Mouse (Mus musculus) gonadal fat pad, adult 2 months (tissue): ENCODE results near the gene Nmnat3. TPM values are rescaled to one million over a fixed set of nuclear protein-coding genes. Genes with fewer than 3 reads are reported as not detected.

Experiments used
- DNase-seq: peaks from one replicate; pipeline ENCODE4 v3.0.0-alpha.2; 2012; ENCODE audit warnings: low read depth
- polyA plus RNA-seq: library from polyadenylated mRNA; depleted of rRNA; stranded (reverse); fragments of >200 nt; gene quantifications from 2 replicates; pipeline ENCODE4 v1.2.3, GENCODE M21; 2012

Gene Nmnat3
- polyA plus RNA-seq, 1 experiment: 18.8 TPM

- no peak for DNase-seq
These were observed 73.8 kb downstream of the Nmnat3 start for GRCm38 (mm10) chr9:98361047-98361446.

- no peak for DNase-seq
These were observed 78.8 kb downstream of the Nmnat3 start for GRCm38 (mm10) chr9:98366075-98366474.

- no peak for DNase-seq
These were observed 80.2 kb downstream of the Nmnat3 start for GRCm38 (mm10) chr9:98367333-98367962.

- DNase-seq: no peak
These were observed 82.5 kb downstream of the Nmnat3 start for GRCm38 (mm10) chr9:98369707-98370106.

GRCm38 (mm10) chr9:98373358-98373757 lies 86.1 kb downstream of the Nmnat3 start:
- DNase-seq: no peak

- no peak for DNase-seq
These were observed 87.7 kb downstream of the Nmnat3 start for GRCm38 (mm10) chr9:98374897-98375296.

GRCm38 (mm10) chr9:98375329-98376170 lies 88.3 kb downstream of the Nmnat3 start:
- DNase-seq: no peak

GRCm38 (mm10) chr9:98379736-98380135 lies 92.5 kb downstream of the Nmnat3 start:
- no peak for DNase-seq

- no peak for DNase-seq
These were observed 93.4 kb downstream of the Nmnat3 start for GRCm38 (mm10) chr9:98380593-98380992.

GRCm38 (mm10) chr9:98387741-98388632 lies 100.8 kb downstream of the Nmnat3 start:
- no peak for DNase-seq

GRCm38 (mm10) chr9:98388633-98388965 lies 101.4 kb downstream of the Nmnat3 start:
- DNase-seq: no peak

- no peak for DNase-seq
These were observed 106.3 kb downstream of the Nmnat3 start for GRCm38 (mm10) chr9:98393496-98393895.

- no peak for DNase-seq
These were observed 110.0 kb downstream of the Nmnat3 start for GRCm38 (mm10) chr9:98397211-98397610.

- DNase-seq: no peak
These were observed 110.6 kb downstream of the Nmnat3 start for GRCm38 (mm10) chr9:98397866-98398265.

- no peak for DNase-seq
These were observed 113.1 kb downstream of the Nmnat3 start for GRCm38 (mm10) chr9:98400185-98400894.

- DNase-seq: no peak
These were observed 114.4 kb downstream of the Nmnat3 start for GRCm38 (mm10) chr9:98401611-98402010.

GRCm38 (mm10) chr9:98407771-98408170 lies 120.5 kb downstream of the Nmnat3 start:
- DNase-seq: no peak

- no peak for DNase-seq
These were observed 121.9 kb downstream of the Nmnat3 start for GRCm38 (mm10) chr9:98409137-98409536.

- no peak for DNase-seq
These were observed 128.2 kb downstream of the Nmnat3 start for GRCm38 (mm10) chr9:98415427-98415826.

- DNase-seq: no peak
These were observed 130.7 kb downstream of the Nmnat3 start for GRCm38 (mm10) chr9:98417919-98418318.

GRCm38 (mm10) chr9:98418346-98418745 lies 131.1 kb downstream of the Nmnat3 start:
- peak; percentile 86 for DNase-seq

GRCm38 (mm10) chr9:98420666-98421065 lies 133.4 kb downstream of the Nmnat3 start:
- no peak for DNase-seq
